Mouse (Mus musculus) lung, embryonic 14.5 days (tissue): ENCODE results near the gene Cep290. TPM values are rescaled to one million over a fixed set of nuclear protein-coding genes. Genes with fewer than 3 reads are reported as not detected.
A peak's percentile ranks its signal among the peaks of the same experiment; 100 is the strongest.

ENCODE experiments used
- ATAC-seq: fragments of 200-750 bp; cut with Nextera tagmentation; 2 replicates; pipeline ENCODE4 v1.8.0; 2017; ENCODE audit warnings: mild to moderate bottlenecking, moderate TSS enrichment, moderate library complexity; ENCODE audit not compliant: insufficient read depth
- DNase-seq: peaks from one replicate; pipeline ENCODE4 v3.0.0-alpha.2; 2015
- H3K27ac ChIP-seq: fragments of 300-500 bp; sonication (generic); 2 replicates; pipeline ENCODE4 v1.5.1; 2014; ENCODE audit warnings: low read depth, mild to moderate bottlenecking, moderate library complexity
- H3K27me3 ChIP-seq: fragments of 300-500 bp; sonication (generic); 2 replicates; pipeline ENCODE4 v1.6.1; 2014; ENCODE audit warnings: low read length, control low read depth; ENCODE audit not compliant: insufficient read depth
- H3K36me3 ChIP-seq: fragments of 300-500 bp; sonication (generic); 2 replicates; pipeline ENCODE4 v1.6.1; 2014; ENCODE audit warnings: control low read depth; ENCODE audit not compliant: insufficient read depth
- H3K4me1 ChIP-seq: fragments of 300-500 bp; sonication (generic); 2 replicates; pipeline ENCODE4 v1.6.1; 2014; ENCODE audit warnings: antibody characterized with exemption, control low read depth; ENCODE audit not compliant: insufficient read depth
- H3K4me2 ChIP-seq: fragments of 300-500 bp; sonication (generic); 2 replicates; pipeline ENCODE4 v1.6.1; 2014; ENCODE audit warnings: mild to moderate bottlenecking
- H3K4me3 ChIP-seq: fragments of 300-500 bp; sonication (generic); 2 replicates; pipeline ENCODE4 v1.5.1; 2014; ENCODE audit warnings: low read depth, low read length
- H3K9ac ChIP-seq: fragments of 300-500 bp; sonication (generic); 2 replicates; pipeline ENCODE4 v1.6.1; 2014
- H3K9me3 ChIP-seq: fragments of 300-500 bp; sonication (generic); 2 replicates; pipeline ENCODE4 v1.6.1; 2016; ENCODE audit warnings: low read depth, low read length, control low read depth
- CTCF ChIP-seq: IDR thresholded peaks from 2 replicates; pipeline ENCODE4 v1.5.1; 2016; ENCODE audit warnings: antibody characterized with exemption, low read depth
- WGBS: fragments of 180-500 bp; shearing (Covaris S2); extraction: QIAGEN DNeasy Blood & Tissue Kit; methylation state at CpG from one replicate; pipeline ENCODE4 v1.1.7; 2014; 5-methylcytosine and 5-hydroxymethylcytosine counted together
- polyA plus RNA-seq: library from polyadenylated mRNA; unstranded; fragments of >200 nt; fragmentation: Nextera tagmentation; extraction: Ambion mirVana; gene quantifications from 2 replicates; pipeline ENCODE4 v1.2.1, GENCODE M21; 2014

The Cep290 gene
- polyA plus RNA-seq: 6.2 and 6.7 TPM in 2 replicates

- under 1% methylated on average over 62 of the region's 63 CpGs for WGBS
- H3K9me3 ChIP-seq: no peaks in the 10 kb centered on the region
Measured at GRCm38 (mm10) chr10:100487097-100487978, at the start of gene Cep290, which contains the start of gene Tmtc3. TSS of gene Cep290 (plus strand) at chr10:100487558. TSS of gene Tmtc3 (minus strand) at chr10:100487350.

GRCm38 (mm10) chr10:100449394-100449793 lies 38.0 kb upstream of the Cep290 start:
- Histone ChIP-seq H3K9me3 (no peaks in the 10 kb centered on the region), H3K4me2 (no peak overlapping the region), H3K27me3 (no peaks in the 10 kb centered on the region), H3K36me3 (peaks cover 23% of the 10 kb centered on the region), H3K4me3 (no peak overlapping the region), H3K27ac (no peak overlapping the region), H3K4me1 (no peaks in the 10 kb centered on the region), H3K9ac (no peak overlapping the region)
- TF ChIP-seq CTCF: no peak
- DNase-seq (peak; percentile 9), ATAC-seq (no peak)

More at GRCm38 (mm10) chr10:100487097-100487978, at the start of gene Cep290, which contains the start of gene Tmtc3:
- Histone ChIP-seq H3K4me1 (0 out of 2 replicates have a peak, but pooled peaks cover 5% of the 10 kb centered on the region), H3K36me3 (no peaks in the 10 kb centered on the region), H3K27me3 (no peaks in the 10 kb centered on the region), H3K4me2 (peak within 1 kb of the TSS; percentile 88), H3K4me3 (peak within 1 kb of the TSS; percentile 76), H3K9ac (peak within 1 kb of the TSS; percentile 83), H3K27ac (peak within 1 kb of the TSS; percentile 75; the same call in 1 of the 2 replicates)
- TF ChIP-seq CTCF: no peak
- DNase-seq (peak; percentile 99), ATAC-seq (peak; percentile 99)

- no peaks in the 10 kb centered on the region for H3K27me3 ChIP-seq
- no peaks in the 10 kb centered on the region for H3K4me1 ChIP-seq
- no peaks in the 10 kb centered on the region for H3K9me3 ChIP-seq
- H3K36me3 ChIP-seq: peaks cover 46% of the 10 kb centered on the region
- TF ChIP-seq CTCF: no peak
- H3K4me3 ChIP-seq: no peak overlapping the region
- H3K27ac ChIP-seq: no peak overlapping the region
- ATAC-seq (no peak), DNase-seq (no peak)
- H3K9ac ChIP-seq: no peak overlapping the region
- no peak overlapping the region for H3K4me2 ChIP-seq
Measured at GRCm38 (mm10) chr10:100460515-100460914, 26.8 kb upstream of the Cep290 start.

- peak; percentile 49 for DNase-seq
- ATAC-seq: no peak
- Histone ChIP-seq H3K9ac (no peak overlapping the region), H3K4me3 (no peak overlapping the region), H3K4me2 (no peak overlapping the region), H3K9me3 (no peaks in the 10 kb centered on the region), H3K36me3 (peaks cover 33% of the 10 kb centered on the region), H3K27ac (no peak overlapping the region), H3K27me3 (no peaks in the 10 kb centered on the region), H3K4me1 (no peaks in the 10 kb centered on the region)
- WGBS: 42% methylated on average over 3 of the region's 3 CpGs
- peak; percentile 51 for TF ChIP-seq CTCF
Measured at GRCm38 (mm10) chr10:100475040-100475439, 12.3 kb upstream of the Cep290 start.

- ATAC-seq (no peak), DNase-seq (no peak)
- WGBS: 94% methylated on average over 3 of the region's 3 CpGs
- H3K27me3 ChIP-seq: no peaks in the 10 kb centered on the region
- no peaks in the 10 kb centered on the region for H3K9me3 ChIP-seq
- no peak for TF ChIP-seq CTCF
- H3K4me2 ChIP-seq: no peak overlapping the region
- no peak overlapping the region for H3K4me3 ChIP-seq
- H3K4me1 ChIP-seq: no peaks in the 10 kb centered on the region
- peaks cover 15% of the 10 kb centered on the region for H3K36me3 ChIP-seq
- H3K9ac ChIP-seq: no peak overlapping the region
- no peak overlapping the region for H3K27ac ChIP-seq
Measured at GRCm38 (mm10) chr10:100479538-100479937, 7.8 kb upstream of the Cep290 start.

GRCm38 (mm10) chr10:100486701-100487096 lies 659 bp upstream of the Cep290 start:
- Histone ChIP-seq H3K36me3 (no peaks in the 10 kb centered on the region), H3K9me3 (no peaks in the 10 kb centered on the region), H3K27me3 (no peaks in the 10 kb centered on the region), H3K9ac (peak overlapping the region; percentile 83), H3K27ac (peak overlapping the region; percentile 75; the same call in 1 of the 2 replicates), H3K4me2 (peak overlapping the region; percentile 88), H3K4me1 (0 out of 2 replicates have a peak, but pooled peaks cover 5% of the 10 kb centered on the region), H3K4me3 (peak overlapping the region; percentile 76)
- no peak for TF ChIP-seq CTCF
- ATAC-seq (no peak; the same call in 1 of the 2 replicates), DNase-seq (peak; percentile 38)
- WGBS: 0% methylated on average over 13 of the region's 13 CpGs

- DNase-seq: peak; percentile 26
- peaks cover 10% of the 10 kb centered on the region for H3K36me3 ChIP-seq
- no peak overlapping the region for H3K9ac ChIP-seq
- ATAC-seq: no peak
- 0 out of 2 replicates have a peak, but pooled peaks cover 5% of the 10 kb centered on the region for H3K4me1 ChIP-seq
- H3K4me2 ChIP-seq: no peak overlapping the region
- 72% methylated on average over 7 of the region's 7 CpGs for WGBS
- no peak for TF ChIP-seq CTCF
- no peaks in the 10 kb centered on the region for H3K9me3 ChIP-seq
- no peaks in the 10 kb centered on the region for H3K27me3 ChIP-seq
- no peak overlapping the region for H3K27ac ChIP-seq
- no peak overlapping the region for H3K4me3 ChIP-seq
Measured at GRCm38 (mm10) chr10:100491916-100492315, 4.6 kb downstream of the Cep290 start.
